Mouse (Mus musculus): ENCODE results near the gene Zdhhc7. TPM values are rescaled to one million over a fixed set of nuclear protein-coding genes. Genes with fewer than 3 reads are reported as not detected.
A peak's percentile ranks its signal among the peaks of the same experiment; 100 is the strongest.

Gene Zdhhc7
- 58.5 and 60.1 TPM in 2 replicates for total RNA-seq (2021)
- long read RNA-seq, transcript Zdhhc7-201 (8 exons, 3,069 nt), result major isoform, 70 of 101 reads
- long read RNA-seq, partial matches to known transcripts, result 10 of 101 reads
- long read RNA-seq, other reads (novel, unspliced or antisense), result 19 of 101 reads

DNA sequence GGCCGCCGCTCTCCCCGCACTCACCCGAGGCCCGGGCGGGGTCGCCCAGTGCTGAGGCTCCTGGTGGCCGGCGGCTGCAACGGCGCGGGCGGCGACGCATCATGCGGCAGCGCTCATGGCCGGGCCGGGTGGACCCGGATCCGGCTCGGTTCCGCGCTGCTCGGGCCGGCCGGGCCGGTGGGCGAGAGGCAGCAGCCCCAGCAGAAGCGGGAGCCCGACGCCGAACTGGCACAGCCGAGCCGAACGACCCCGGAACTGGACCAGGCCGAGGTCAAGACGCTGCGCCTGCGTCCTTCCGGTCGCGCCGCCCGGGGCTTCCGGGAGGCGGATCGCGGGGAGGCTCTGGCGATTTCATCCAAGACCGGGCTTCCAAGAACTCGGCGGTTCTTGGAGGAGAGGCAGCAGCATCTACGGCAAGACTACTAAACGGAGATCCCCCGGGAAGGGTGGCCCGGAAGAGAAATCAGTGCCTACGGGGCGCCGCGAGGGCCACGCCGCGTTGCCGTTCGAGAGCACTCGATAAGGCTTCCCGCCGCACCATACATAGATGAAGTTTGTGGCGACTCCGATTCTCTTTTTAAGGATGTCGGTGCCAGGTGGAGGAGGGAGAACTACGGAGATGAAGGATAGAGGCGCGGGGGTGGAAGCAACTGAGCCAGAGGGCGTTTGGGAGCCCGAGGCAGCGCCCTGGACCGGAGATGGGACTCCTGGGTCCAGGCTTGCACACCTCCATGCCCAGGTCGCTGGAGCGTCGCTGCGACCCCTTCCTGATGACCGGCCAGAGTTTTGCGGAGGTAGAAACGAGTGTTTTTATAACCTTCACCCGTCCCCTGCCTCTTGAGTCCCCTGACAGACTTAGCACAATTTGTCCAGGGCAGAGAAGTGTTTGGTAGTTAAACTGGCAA lies at the start of gene Zdhhc7:
Gene Zdhhc7, minus strand, starts transcription at position 415 of the 905 bp plus-strand sequence.
- DNase-seq, result peak; percentile 86

- DNase-seq, result no peak
Observed at GRCm38 (mm10) chr8:120150028-120150427, 48.7 kb upstream of the Zdhhc7 start.

- no peak for DNase-seq
Observed at GRCm38 (mm10) chr8:120146051-120146450, 44.8 kb upstream of the Zdhhc7 start.

DNA sequence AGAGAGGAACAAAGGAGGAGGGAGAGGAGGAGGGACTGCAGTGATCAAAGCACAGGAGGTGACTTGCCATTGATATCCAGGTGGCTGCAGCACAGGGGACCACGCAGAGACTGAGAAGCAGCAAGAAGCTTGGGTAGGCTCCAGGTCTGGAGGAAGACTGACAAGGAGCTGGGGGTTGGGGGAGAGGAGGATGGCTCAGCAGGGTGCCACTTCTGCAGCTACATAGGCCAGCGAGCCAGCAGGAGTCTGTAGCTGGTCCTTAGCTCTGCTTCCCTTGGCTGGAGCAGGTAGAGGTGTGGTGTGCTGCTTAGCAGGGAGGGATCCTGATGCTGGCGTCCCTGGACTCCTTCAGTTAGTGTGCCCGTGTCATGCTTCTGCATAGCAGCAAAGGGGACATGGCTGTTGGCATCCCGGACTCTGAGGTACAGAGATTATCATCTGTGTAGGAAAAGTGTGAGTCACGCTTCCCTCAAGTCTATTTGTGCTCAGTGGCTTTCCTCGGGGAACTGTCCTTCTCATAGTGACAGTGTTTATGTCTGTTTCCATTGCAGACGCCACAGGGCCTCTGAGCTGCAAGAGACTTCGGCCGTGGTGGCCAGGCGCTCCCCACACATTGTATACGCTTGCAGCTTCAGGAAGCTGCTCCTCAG lies 43.5 kb upstream of the Zdhhc7 start:
- DNase-seq, result no peak

DNA sequence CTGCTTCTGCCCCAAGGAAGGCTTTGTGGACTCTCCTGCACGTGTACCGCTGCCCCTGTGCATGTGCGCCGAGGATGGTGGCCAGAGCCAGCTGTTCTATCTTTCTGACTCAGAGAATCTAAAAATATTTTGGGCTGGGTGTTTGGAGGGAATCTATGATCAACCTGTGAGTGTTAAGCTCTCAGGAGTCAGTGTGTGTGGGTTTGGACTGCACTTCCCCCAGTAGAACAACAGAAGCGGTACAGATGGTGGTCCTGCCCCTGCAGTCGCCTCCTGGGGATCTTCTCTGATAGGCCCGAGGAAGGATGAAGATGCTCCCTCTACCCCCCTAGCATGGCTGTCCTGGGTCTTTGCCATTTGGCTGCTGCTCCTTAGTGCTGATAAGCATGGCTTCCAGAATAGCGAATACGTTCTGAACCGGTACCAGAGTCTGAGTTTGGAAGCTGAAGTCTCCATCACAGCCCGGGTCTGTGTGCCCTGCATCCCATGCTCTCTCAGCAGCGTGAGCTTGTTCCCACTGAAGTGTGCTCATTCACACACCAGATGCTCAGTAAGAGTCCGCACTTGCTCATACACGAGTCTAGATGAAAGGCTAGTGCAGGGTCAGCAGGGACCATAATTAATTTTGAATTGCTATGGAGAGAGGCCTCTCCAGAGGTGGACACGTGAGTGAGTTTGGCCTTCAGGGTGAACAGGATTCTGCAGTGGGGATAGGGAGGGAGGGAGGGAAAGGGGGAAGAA lies 42.8 kb upstream of the Zdhhc7 start:
- DNase-seq, result peak; percentile 72

- DNase-seq, result no peak
Observed at GRCm38 (mm10) chr8:120140769-120141168, 39.5 kb upstream of the Zdhhc7 start.

GRCm38 (mm10) chr8:120138958-120139357 lies 37.7 kb upstream of the Zdhhc7 start:
- no peak for DNase-seq

DNA sequence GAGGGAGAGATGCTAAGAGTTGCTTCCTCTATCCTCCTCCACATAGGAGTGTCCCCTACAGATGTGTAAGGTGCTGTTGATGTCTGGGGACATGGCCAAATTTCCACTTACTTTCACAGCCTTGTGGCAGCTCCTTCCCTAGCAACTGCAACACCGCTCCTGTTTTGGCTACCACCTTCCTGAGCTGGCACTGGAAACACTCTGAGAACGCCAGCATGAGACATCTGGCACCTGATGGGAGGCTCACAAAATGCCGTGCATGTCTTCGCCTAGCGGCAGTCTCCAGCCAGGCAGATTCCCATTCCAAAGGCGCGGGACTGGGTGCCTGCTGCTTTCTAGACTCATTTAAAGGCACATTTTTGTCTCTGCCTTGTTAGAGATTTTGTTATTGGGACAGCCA lies 35.3 kb upstream of the Zdhhc7 start:
- DNase-seq, result no peak

- no peak for DNase-seq
Observed at GRCm38 (mm10) chr8:120135687-120136086, 34.4 kb upstream of the Zdhhc7 start.

DNA sequence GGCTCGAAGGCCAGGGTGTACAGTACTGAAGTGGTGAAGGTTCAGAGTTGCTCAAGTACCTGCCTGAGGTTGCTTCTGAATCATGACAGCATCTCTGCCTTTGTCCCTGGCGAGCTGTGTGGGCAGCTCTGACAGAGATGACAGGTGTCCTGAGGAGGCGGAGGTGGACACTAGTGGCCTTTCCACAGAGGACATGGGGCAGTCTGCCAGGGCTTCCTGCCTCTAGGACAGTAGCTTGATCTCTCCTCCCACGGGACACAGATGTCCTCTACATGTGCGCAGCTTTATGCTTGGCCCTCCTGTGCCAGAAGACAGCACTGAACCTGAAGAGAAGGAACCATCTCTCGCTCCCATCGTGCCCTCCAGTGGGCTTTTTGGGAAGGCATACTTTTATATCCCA lies 31.9 kb upstream of the Zdhhc7 start:
- peak; percentile 56 for DNase-seq

DNA sequence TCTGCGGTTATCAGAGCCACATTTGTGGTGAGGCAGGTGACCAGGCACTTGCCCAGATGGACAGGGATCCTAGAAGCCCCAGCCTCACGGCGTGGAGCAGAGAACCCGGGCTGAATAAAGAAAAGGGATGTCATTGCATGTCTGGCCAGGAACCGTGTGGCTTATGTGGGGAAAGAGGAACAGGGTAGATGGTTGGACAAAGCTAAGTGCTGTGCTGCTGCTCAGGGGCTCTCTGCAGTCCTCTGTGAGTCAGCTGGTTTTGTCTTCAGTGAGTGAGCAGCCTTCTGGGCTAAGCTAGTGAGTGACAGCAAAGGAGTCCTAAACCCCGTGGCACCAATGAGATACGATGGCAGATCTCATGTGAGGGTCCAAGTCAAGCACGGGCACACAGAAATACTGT lies 29.9 kb upstream of the Zdhhc7 start:
- no peak for DNase-seq

DNA sequence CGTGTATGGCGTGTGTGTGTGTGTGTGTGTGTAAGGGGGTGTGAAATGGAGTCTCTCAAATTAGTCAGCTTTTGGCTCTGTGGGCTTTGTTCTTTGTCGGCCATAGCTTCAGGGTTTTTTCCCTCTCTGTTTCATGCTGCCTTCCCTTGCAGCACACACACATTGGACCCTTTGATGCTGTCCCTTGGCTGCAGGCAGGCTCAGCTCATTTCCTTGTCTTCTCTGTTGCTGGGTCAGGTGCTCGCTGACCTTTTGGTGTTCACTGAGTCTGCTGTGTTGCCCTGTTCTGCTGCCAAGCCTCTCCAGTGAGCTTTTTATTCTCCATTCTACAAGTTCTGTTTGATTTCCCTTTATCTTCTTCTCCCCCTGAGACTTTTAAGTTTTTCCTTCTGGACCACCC lies 28.3 kb upstream of the Zdhhc7 start:
- no peak for DNase-seq

GRCm38 (mm10) chr8:120126357-120127161 lies 25.3 kb upstream of the Zdhhc7 start:
- DNase-seq, result peak; percentile 28

- DNase-seq, result no peak
Observed at GRCm38 (mm10) chr8:120124836-120125389, 23.6 kb upstream of the Zdhhc7 start.

GRCm38 (mm10) chr8:120124261-120124660 lies 23.0 kb upstream of the Zdhhc7 start:
- no peak for DNase-seq

DNA sequence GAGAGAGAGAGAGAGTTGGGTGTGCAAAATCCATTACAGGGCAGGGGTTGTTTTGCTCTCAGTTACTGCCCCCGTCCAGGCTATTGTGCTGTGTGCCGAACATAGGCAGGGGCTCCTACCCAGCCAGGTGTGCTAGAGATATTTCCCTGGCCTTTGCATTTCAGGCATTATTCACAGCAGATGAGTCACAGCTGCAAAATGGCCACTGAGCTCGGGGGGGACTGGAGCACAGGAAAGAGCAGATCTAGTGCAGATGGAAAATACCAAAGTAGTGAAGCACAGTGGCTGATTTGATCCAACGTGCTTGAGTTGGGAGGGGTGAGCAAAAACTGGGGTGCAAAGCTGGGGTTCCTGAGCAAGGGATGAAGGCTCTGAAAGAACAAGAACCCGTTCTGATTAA lies 19.7 kb upstream of the Zdhhc7 start:
- DNase-seq, result peak; percentile 50

DNA sequence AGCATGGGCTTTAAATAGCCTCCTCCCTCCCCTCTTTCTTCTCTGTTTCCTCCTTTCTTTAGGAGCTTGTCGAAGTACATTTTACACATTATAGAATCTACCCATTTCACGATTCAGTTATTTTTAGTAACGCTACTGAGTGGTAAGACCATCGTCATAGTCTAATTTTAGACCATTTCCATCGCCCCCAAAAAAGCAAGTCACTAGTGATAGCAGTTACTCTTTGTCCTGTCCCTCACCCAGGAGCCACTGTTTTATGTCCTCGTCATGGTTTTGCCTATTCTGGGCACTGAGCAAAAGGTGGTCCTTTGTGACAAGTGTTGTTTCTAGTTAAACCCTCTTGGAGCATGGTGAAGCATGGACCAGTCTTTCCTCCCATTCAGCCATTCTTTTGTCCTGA lies 18.6 kb upstream of the Zdhhc7 start:
- DNase-seq, result no peak

DNA sequence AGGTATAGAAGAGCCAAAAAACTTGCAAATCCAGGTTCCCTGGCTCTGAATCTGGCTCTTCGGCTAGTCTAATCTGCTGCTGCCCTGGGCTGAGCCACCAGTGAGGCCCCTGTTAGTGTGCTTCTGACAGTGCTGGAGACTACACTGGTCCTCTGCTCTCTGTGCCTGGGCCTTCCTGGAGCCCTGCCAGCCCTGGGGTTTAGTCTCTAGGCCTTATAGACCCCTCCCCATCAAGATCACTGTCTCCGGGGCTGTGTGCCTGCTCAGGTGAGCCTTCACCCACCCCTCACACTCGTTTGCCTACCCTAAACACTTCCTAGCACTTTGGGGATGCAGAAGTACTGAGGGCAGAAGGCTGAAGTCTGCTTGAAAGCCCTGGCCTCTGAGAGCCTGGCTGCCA lies 18.1 kb upstream of the Zdhhc7 start:
- DNase-seq, result no peak

DNA sequence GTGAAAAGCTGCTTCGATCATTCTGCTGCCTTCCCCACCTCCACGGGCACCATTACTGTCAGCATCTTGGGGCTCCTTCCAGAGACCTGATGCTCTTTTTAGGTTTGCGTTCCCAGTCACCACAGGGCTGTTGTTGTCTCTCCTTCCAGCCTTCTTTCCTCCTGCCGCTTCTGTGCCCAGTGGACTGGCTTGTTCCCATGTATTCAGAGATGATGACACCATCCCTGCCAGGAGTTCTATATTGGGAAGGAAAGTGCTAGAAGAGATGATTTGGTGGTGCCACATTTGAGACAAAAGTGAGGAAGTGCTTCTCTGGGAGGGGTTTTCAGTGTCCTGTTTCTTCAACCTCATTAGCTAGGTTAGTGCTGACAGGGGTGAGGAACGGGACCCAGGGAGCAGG lies 17.6 kb upstream of the Zdhhc7 start:
- DNase-seq, result no peak

- DNase-seq, result no peak
Observed at GRCm38 (mm10) chr8:120118162-120118561, 16.9 kb upstream of the Zdhhc7 start.

GRCm38 (mm10) chr8:120116600-120116999 lies 15.3 kb upstream of the Zdhhc7 start:
- no peak for DNase-seq
